Mouse (Mus musculus) c-Kit-positive CD71-positive TER-119-negative erythroid progenitor cells, embryonic 14.5 days (primary cell): ENCODE measurements around the gene Commd2.
A peak's percentile ranks its signal among the peaks of the same experiment; 100 is the strongest.

Source experiments
- DNase-seq: peaks from one replicate; pipeline ENCODE4 v3.0.0-alpha.2; 2013; ENCODE audit warnings: low read depth

Commd2 gene

DNA sequence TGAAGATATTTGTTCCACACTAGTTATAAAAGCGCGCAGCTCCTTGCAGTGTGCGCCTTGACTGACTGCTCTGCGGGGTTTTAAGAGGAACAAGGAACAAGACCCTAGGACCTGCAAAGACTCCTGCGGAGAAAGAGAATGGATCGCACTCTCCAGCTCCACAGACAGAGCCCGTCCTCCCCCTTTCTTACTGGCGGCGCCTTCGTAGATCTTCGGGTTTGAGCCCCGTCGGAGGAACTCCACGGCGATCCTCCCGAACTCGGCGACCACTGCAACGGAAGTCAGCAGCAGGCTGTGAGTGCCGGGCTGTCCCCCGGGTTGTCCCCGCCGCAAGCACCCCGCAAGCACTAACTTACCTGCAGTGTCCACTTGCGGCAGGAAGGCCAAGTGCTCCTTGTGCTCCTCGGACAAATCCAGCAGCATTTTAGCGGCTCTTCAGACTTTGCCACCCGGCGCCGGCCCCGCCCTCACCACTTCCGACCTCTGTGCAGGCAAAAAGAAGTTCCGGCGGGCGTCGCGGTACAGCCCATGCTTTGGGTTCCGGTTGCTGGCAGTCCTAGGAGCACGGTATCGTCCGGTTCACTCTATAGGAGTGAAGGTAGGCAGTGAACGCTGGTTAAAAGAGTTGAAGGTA is at the start of gene Commd2:
Gene Commd2 (minus strand): TSS at position 485 of the 634 bp plus-strand sequence.
- DNase-seq: peak; percentile 83

DNA sequence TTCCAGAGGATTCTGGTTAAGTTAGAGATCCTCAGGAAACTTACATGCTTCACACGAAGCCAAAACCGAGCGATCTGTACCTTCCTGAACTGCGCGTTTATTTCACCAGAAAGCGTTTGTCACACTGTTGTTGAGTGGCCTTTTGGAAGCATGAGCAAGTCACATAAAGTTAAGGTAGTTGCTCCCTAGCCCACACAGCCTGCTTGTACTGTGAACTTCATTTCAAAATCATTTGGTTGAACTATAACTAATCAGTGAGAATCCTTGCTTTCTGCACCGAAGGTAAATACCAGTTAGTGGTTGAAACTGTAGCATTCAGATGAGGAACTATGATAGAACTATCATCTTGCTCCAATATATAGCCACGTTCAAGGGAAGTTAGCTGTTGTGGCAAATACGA is 45.3 kb upstream of the Commd2 start:
- no peak for DNase-seq

DNA sequence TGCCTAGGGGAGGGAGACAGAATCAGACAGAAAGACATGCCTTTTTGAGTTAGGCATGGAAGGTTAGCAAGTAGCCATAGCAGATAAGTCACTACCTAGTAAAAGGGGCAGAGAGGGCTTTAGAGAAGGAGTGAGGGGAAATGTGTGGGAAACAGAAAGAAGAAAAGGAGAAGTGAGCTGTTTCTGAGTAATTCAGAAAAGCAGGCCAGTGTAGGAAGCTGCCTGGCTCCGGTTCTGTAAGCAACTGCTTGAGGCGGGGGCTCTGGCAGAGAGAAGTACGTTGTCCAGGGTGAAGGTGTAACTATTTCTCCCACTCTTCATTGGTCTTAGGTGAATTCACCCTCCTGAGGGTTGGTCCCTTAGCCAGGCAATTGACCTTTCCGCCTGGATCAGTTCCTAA is 44.7 kb upstream of the Commd2 start:
- DNase-seq: no peak

DNA sequence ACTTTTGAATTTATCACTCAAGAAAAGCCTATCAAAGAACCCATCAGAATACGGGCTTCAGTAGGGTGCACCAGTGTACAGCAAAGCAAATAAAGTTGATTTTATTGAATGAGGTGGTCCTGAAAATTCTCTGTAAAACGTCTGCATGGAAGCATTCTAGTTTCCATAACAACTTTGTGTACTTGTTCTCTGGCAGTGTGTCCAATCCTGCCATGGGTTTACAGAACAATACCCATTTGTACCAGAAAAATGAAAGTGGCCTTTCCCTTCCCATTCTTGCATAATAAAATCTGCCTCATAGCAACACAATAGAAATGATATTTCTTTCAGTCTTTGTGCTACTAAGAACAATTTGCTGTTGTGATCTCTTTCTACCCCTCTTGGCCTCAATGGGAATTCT is 41.2 kb upstream of the Commd2 start, which contains the start of gene Ankub1:
Gene Ankub1 (minus strand): TSS at position 81 of the 400 bp plus-strand sequence.
- DNase-seq: no peak

DNA sequence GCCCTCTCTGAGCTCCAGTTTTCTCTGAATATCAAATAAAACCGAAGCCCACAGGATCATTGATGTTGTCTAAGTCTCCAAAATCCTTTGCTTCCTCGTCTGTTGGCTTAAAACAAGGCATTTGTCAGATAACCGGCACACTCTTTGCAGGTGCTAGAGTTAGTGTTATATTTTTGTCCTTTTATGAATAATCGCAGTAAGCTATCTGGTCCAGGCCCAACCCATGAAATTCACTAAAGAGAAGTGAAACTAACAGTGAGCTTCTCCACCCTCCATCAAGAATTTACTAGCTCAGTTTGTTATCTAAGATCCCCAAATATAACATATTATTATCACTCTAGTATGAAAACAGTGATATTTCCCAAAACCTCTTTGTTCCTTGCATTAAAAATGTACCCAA is 40.3 kb upstream of the Commd2 start:
- DNase-seq: no peak

DNA sequence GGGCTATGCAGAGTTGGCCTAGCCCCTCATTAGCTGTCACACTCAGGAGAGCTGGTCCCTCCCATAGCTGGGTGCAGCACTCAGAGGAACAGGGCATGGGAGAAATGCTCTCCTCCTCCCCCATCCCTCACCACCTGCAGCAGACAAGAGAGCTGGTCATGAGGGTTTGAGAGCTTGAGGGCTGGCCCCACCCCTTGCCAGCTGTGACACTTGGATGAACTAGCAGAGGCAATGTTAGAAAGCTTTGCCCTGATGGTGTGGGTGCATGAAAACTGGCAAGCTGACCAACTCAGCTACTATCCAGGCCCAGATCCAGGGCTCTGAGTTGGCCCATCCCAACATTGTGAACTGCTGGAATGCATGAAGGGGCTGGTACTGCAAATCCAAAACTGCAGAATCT is 26.3 kb upstream of the Commd2 start:
- DNase-seq: no peak

DNA sequence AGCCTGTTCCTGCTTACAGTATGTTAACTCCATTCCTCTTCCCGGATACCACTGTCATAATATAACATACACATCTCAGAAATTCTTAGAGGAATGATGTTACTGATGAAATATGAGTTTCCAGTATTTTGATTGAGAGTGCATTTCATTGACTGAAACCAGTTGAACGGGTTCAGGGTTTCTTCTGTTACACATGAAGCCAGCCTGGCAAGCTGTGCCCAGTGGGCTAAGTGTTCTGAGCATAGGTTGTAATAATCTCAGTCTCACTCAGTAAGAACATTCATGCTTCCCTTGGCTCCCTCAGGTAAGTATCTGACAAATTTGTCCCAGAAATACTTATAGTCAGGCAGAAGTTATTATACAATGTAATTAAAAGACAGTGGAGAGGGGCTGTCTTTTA is 22.6 kb upstream of the Commd2 start:
- DNase-seq: no peak

DNA sequence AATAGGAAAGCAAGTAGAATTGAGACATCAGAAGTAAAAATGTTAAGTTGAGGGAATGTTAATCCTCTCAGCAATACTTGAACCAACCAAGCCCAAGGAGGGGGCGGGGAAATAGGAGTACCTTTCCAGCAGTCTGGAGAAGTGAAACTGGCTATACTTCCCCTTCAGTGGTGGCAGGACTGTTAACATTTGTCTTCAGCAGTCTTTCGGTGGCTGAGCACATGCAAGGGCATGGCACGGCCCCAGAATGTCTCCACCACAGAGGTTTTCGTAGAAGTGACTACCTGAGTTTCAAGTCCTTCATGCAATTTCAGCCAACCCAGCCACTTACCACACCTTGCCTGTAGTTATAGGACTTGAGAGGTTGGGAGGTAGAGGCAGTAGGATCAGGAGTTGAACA is 22.1 kb upstream of the Commd2 start:
- DNase-seq: no peak

DNA sequence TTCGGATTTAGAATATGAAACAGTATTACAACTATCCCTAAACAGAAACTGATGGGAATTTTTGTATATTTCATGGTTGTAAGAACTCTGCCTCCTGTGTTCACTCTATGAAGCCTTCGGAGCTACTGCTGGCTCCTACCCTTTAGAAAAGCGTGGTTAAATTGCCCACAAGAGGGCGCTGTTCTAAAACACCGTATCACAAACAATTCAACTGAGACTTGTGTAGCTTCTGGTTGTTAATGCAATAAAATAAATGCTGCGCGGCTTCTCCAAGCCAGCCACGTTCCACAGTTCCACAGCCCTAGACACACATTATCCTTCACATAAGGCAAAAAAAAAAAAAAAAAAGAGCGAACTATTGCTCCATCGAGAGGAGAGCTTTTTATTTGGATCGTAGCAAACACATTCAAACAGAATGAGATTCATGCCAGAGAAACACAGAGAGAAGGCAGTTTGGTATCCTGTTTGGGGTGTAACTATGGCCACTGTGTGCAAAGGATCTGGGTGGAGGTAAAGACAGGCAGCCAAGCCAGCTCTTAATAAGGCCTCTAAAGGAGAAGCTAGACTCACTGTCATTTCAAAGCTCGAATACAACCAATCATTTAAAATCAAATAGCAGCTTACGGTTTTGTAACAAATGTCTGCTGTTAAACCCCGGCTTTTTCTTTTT is 15.7 kb upstream of the Commd2 start:
- DNase-seq: no peak

DNA sequence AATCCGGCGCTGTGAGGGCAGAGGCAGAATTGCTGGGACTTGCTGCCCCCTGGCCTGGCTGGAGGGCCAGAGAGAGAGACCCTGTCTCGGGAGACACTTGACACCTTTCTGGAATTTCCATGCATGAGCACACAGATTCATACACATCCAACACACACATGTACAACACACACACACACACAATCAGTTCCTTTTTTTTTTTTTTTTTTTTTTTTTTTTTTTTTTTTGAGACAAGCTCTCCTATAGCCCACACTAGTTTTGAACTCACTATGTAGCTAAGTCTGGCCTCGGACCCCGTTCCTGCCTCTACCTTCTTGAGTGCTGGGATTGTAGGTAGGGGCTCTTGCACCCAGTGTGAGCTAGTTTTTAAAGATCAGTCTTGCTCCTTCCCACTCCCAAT is 14.4 kb upstream of the Commd2 start:
- DNase-seq: no peak

DNA sequence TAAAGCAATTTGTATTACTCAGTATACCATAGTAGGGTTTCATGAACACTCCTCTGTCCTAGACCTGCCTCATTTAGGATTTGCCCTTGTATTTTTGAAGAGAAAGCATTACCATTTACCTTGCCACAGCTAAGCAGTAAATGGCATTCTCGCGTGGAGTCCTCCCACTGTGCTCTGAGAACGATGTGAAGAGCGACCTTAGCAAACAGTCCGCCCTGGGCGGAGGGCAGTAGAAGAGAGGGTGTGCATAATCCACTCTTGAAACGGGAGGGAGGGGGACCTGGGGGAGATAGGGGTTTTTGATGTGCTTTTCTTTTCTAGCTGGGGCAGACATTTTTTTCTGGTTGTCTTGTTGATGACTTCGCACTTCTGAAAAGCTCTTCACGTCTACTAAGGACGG is 13.2 kb upstream of the Commd2 start:
- DNase-seq: no peak

DNA sequence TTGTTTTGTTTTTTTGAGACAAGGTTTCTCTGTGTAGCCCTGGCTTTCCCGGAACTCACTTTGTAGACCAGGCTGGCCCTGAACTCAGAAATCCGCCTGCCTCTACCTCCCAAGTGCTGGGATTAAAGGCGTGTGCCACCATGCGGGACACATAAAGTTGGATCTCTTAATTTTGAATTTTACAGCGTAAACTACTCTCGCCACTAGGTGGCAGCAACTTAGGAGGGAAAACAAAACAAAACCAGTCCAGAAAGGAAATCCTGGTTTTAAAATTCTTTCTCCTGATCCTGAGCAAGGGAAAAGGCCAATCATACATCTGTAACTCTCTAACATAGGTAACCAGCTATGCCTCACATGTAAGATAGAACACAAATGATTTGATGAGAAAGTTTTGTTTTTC is 12.2 kb upstream of the Commd2 start:
- DNase-seq: no peak

DNA sequence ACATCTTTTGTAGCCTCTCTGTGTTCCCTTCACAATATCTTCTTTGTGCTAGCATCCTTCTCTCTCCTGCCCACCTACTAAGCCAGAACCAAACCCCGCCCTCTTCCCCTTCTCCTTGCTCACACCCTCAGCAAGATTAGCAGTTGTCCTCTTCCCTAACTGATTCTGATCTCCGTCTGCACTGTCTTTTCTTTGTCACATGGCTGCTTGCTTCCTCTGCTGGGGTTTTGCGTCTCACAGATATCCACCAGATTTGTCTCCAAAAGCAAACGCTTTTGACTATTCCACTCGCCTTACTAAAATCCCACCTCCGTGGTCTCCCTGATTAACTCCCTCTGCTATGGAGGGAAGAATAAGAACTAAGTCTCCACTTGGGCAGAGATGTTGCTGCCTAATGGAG is 7.1 kb upstream of the Commd2 start:
- DNase-seq: no peak

DNA sequence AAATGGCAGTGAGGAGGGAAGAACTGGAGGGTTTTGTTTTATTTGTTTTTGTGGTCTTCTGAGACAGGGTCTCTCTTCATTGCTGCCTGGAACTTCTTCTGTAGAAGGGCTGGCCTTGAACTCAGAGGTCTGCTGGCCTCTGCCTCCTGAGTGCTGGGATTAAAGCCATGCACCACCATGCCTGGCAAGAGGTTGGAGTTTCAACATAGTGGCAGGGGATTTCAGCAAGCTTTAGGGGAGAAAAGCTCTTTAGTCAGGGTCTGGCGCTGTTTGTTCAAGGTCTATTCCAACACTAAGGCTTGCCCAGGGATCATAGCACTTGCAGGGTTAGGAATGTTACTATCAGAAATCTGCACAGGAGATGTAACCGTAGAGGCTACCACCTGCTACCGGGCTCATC is 2.1 kb upstream of the Commd2 start:
- no peak for DNase-seq

DNA sequence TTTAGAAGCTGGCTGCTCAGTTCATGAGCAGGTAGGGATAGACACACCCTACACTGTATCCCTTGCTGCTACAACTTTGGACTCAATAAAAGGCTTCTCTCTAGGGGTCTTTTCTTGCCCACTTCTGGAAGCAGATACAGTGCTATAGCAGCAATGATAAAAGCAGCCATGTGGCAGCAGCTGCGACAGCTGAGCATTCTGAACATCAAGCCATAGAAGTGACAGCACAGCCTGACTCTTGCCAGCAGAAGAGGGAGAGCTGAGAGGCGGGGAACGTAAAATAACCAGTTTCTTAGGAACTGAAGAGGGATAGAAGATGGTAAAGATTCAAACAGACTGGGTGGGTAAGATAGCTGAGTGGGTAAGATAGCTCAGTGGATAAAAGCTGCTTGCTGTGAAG is 970 bp upstream of the Commd2 start:
- DNase-seq: no peak

DNA sequence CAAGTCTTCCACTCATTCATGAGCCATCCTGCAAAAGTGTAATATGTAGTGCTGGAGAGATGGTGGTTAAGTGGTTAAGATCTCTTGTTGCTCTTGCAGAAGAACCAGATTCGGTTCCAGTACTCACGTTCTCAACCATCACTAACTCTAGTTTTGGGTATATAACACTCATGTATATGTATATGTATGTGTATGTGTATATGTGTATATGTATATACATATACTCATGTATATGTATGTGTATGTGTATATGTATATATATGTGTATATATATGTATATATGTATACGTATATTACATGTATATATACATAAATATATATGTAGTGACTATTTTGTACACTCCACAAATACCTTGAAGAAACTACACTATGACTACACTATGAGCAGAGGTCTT is 347 bp upstream of the Commd2 start:
- no peak for DNase-seq

DNA sequence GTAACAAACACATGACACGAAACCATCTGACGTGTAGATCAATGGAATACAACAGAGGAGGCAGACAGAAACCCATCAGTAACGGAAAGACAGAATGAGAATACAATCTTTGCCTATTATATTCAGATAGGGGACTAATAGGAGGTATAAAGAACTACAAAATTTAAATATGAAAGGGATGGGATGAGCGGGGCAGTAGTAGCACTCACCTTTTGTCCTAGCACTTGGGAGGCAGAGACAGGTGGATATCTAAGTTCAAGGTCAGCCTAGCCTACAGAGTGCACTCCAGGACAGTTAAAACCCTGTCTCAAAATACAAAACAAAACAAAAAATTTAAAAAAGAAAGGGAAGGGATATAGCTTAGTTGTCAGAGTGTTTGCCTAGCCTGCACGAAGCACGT is 8.3 kb downstream of the Commd2 start:
- DNase-seq: no peak

DNA sequence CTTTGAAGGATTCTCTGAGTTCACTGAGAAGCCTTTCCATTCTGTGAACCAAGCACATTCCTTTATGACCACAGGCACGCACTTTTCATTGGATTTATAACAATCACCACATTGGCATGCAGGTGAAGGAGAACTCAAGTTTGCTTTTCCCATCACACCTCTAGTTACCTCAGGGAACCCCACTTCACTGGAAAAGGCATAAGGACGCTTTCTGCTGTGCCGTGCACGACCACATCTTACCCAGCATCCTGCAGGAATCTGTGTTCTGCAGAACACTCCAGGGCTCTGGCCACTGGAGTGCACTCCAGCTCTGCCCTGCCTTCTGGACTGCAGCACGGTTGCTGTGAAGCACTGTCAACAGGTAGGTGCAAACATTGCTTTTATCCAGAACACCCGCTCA is 13.9 kb downstream of the Commd2 start:
- no peak for DNase-seq

DNA sequence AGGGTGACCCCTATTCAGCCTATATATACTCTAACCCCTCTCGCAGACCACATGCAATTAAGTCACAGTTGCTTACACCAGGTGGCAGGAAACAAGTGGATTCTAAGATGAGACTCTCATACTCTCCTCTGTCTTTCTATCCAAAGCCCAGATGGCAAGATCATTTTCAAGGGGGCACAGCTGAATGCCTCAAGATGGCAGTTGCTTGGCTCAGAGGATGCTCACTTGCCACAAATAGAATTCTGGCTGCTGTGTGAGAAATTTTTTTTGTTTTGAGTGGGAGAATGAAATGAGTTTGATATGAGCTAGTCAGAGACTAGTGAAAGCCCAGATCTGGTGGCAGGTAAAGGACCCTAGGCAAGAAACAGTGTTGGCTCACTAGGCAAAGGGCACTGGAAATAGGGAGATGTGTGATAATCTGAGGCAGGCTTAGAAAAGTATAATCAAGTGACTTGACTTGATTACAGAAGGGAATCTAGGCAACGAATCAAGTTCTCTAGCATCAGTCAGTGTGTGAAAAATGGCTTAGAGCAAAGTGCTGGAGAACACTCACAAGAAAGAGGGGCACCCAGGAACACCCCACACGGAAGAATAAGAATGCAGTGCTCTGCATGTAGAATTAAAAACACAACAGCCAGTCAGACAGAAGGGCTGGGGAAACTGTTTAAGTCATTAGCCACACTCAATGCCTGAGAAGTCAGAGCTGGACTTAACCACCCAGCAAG is 16.6 kb downstream of the Commd2 start:
- no peak for DNase-seq

DNA sequence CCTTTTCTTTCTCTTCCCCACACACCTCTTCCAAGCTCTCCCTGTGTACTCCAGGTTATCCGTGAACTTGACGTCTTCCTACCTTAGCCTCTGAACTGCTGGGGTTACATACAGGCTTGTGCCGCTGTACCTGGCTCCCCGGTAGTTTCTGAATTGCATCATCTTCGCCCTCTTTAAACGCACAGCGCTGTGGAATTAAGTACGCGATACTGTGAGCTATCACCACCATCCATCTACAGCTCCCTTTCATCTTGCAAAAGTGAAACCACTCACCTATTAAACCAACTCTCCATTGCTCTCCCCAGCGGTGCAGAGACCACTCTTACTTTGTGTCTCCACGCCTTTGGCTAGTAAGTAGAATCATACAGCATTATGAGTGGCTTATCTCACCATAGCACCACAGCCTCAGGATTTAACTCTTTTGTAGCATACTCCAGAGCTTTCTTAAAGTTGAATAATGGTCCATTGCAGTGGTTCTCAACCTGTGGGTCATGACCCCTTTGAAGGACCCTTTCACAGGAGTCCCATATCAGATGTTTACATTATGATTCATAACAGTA is 24.5 kb downstream of the Commd2 start:
- DNase-seq: no peak

DNA sequence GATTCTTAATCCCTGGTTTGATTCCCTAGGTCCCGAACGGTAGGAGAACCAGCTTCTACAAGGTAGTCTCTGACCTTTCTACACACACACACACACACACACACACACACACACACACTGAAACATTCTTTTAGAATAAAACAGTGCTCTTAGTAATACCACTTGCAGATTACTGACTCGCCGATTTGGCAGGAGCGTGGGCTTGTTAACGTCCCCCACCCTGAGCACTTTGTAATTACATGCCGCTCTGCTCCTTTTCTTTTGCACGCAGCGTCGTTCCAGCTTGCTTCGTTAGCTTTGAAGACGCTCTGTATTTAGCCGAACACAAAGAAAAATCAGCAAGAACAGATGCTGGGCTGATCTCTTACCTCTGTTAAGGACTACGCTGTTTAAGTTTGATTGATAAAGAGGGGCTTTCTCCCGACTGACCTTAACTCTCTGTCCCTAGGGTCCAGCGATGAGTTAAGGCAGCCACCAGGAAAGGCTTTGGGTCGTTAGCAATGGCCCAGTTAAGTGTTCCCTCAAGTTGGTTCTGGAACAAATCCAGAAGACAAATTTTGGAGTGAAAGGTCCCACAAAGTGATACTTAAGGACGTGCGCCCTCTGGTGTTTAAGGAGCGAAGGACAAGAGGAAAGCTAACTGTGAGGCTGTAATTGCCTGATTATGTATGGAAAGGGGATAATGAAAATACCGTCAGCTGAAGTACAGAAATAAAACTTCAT is 26.1 kb downstream of the Commd2 start:
- peak; percentile 46 for DNase-seq

DNA sequence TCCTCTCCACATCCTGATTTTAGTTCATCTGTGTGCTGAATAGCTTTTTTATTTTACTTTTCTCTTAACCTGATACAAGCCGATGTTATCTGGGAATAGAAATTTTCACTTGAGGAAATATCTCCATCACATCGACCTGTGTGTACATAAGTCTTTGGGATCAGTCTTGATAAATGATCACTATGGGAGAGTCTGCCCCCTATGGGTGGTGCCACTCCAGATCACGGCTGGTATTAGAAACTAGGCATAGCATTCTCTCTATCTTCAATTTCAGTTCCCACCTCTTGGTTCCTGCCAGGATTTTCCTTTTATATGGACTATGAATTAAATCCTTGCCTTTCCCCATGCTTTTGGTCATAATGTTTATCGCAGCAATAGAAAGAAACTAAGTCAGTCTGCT is 31.8 kb downstream of the Commd2 start:
- no peak for DNase-seq

DNA sequence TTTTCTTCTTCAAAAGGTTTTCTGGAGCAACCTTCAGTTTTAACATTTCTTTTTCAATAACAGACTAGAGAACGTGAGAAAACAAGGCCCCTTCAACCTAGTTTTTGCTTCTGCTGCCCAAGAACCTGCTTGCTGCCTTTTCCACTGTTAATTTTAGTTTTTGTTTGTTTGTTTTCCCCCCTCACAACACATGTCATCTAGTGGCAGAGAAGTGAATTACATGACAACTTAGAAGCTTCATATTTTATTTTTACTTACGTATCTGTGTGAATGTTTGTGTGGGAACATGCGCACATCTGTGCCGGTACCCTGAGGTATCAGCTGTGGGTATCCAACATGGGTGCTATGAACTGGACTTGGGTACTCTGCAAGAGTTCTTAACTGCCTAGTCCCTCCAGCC is 35.9 kb downstream of the Commd2 start:
- no peak for DNase-seq
